Mouse (Mus musculus): ENCODE results near the gene Kremen2.
A peak's percentile ranks its signal among the peaks of the same experiment; 100 is the strongest.

The Kremen2 gene

DNA sequence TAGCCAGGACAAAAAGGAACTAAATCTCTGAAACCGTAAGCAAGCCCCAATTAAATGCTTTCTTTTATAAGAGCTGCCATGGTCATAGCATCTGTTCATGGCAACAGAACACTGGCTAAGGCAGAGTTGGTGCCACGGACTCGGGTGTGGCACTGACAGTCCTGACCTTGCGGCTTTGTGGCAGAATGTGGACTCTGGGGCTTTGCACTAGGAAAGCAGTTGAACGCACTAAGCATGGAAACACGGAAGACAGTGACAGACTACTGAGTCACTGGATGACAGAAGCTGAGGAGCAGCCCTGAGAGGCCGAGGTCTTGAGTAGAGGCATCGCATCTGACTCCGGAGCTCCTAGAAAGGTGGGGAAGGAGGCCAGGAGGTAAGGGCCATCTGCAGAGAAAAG, 11.9 kb upstream of the Kremen2 start:
- DNase-seq, result no peak

DNA sequence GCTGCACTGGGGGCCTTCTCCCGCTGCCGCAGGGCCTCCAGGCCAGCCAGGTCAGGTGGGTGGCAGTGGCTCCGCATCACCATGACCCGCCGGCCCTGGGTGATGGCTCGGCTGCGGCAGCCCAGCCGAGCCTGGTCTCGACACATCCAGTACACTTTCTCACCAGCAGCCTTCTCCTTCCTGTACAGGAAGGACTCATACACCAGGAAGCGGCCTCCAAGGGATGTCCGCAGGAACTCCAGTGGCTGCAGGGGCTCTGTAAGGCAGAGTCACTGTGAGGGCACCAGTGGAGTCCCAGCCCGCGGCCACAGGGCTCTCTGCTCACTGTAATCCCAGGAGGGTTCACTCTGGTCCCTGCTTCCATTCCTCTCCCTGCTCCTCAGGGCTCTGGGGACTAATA, 10.1 kb upstream of the Kremen2 start:
- no peak for DNase-seq

DNA sequence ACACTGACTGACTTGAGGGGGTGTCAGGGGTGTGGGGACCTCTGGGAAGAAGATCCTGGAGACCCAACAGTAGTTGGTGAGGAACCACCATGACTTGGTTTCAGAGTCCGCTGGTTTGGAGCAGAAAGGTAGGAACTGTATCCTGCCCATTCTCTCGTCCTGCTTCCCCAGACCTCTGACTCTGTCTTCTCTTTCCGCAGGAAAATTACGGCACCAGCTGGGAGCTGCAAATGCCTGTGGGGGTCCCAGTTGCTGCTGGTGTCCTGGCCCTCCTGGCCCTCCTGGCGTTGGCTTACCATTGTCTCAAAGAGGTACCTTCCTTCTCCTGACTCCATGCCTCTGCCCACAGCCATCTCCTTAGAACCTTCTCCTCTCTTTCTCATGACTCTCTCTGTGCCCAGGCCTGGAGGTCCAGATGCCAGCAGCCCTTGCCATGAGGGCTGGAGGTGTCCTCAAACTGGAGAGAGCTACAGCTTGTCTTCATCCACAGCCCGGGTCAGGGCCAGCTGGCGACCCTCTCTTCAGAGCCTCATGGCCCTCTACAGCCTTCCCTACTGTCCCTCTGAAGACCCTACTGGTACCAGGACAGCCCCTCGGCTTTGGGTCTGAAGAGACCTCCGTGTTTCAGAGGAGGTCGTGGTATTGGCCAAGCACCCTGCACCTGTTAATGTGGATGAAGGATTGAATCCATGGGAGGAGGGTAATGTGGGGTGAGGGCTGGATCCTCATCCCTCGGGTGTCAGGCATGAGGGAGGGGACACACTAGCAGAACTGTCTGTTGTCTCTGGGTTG, 4.0 kb upstream of the Kremen2 start:
- no peak for DNase-seq

DNA sequence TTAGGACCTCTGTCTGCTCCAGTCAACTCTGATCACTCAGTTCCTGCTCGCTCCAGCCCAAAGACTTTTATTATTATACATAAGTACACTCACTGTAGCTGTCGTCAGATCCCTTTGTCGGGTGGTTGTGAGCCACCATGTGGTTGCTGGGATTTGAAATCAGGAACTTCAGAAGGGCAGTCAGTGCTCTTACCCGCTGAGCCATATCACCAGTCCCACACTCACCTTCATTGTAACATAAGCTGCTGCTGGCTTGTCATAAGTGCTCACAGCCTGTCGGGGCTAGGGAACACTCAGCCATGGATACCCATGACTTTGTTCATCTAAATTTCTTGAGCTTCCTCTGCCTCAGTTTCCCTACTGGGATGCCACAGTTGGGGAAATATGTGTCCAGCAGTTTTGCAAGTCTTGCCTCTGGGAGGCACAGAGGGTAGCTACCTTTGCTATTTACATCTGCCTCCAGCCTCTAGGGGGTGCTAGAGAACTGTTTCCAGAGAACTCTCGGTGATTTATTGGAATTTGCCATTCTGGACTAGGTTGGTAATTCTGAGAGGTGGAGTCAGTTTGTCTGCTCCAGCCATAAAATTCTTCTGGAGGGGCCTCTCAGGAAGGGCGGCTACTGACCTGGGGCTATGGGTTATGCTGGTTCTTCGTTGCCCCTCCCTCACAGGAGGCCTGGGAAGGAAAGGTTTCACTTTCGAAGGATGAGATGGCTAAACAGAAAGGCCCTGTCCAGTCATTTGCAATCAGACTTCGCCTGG, 3.2 kb upstream of the Kremen2 start:
- peak; percentile 71 for DNase-seq

DNA sequence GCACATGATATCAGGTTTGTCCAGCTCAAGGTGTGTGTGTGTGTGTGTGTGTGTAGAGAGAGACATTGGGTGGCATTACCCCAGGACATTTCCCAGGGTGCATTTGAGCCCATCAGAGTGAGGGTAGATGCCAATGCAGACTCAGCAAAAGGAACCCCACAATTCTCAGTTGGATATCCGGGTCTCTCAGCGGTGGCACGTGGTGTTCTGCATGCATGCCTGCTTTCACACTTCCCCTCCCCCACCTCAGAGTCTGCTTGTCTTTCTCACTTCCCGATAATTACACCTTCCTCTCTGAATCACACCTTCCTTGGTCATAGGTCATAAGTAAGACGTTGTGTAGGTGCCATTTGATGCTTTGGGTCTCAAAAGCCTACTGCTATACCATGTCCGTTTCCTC, 2.4 kb upstream of the Kremen2 start:
- no peak for DNase-seq

DNA sequence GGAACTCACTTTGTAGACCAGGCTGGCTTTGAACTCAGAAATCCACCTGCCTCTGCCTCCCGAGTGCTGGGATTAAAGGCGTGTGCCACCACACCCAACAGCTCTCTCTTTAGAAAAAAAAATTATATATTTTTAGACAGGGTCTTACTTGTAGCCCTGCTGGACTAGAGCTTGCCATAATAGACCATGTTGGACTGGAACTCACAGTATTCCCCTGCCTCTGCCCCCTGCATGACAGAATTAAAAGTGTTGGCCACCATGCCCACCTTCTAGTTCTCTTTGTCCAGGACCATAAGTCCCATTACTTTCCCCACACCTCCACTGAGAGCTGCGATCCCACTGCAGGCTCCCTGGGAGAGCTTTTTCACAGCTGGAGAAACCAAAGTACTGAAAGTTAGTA, 1.8 kb upstream of the Kremen2 start:
- DNase-seq, result no peak

DNA sequence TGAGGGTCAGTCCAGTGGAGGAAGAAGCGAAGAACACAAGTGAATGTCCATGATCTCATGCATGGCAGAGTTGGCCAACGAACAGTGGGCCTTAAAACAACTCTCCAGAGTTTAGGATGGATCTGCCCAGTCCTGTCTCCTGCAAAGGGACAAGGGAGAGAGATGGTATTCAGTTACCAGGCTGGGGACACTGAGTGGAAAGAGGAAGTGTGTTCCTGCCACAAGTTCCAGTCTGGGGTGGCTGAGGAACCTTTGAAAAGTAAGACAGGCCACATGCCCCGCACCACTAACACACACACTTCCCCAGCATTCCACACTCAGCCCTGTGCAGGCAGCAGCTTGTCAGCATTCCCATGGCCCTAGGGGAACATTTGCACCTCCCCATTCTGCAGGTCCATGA, 1.1 kb upstream of the Kremen2 start:
- DNase-seq, result no peak

DNA sequence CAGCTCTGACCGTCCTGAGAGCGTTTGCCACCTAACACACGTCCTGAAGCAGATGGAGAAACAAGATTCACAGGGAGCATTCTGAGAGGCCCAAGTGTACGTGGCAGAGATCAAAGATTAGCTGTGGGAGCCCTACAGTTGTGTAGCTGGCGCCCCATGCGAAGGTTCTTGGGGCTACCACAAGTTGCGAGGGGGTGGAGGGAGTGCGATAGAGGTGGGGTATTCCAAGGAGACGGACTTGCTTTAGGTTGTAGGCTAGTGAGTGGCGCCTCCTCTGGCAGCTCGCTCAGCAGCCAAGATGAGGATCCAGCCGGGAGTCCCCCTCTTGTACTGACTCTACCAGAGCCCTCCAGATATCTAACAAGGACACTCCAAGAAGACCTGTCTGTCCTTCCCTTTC, 678 bp upstream of the Kremen2 start:
- peak; percentile 60 for DNase-seq

DNA sequence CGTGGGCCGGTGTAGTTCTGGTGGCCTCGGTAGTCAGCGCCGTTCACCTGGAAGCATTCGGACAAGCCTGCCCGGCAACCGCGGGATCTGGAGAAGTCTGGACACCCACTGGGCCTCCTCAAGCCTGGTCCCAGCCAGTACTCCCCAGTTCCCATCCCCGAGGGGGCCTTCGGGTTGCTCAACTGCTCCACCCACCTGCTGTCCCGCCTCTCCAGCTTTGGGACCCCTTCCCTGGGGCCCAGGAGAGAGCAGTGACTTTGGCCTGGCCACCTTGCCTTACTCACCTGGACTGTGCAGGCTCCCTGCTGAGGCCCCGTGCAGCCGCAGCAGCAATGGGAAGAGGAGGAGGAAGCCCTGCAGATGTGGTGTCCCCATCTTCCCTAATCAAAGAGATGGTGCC, 982 bp downstream of the Kremen2 start:
- DNase-seq, result no peak

DNA sequence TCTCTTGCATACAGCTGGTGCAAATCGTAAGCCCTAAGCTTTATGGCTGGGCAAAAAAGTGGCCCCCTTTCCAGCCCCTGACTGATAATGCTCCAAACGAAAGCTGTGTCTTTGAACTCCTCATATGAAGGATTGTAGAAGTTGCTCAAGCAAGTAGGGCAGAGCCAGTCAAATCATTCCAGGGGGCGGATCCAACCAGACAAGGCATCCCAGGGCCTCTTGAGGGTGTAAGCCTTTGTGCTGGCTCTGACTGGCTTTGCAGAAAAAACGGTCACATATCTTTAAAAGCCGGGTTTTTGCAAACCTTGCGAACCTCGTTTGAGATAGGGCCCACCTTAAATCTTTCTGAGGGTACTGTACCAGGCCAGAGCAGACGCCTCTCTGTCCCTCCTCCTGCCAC, 1.6 kb downstream of the Kremen2 start:
- no peak for DNase-seq

DNA sequence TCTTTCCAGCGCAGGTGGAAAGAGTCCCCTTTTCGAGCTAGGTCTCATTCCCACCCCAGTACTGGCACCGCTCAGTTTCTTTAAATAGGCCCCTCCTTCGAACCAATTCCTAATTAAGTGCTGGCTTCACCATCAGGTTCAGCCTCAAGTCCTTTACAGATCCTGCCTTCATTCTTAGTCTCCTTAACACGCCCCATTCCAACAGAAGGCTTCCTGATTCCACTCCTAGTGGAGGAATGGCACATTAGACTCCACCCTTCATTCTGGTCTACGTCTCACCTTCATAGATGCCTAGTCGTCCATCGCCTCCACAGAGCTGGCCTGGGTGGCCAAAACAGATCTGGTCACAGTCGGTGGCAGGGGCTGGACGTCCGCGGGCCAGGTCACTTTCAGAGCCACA, 2.7 kb downstream of the Kremen2 start:
- DNase-seq, result no peak

DNA sequence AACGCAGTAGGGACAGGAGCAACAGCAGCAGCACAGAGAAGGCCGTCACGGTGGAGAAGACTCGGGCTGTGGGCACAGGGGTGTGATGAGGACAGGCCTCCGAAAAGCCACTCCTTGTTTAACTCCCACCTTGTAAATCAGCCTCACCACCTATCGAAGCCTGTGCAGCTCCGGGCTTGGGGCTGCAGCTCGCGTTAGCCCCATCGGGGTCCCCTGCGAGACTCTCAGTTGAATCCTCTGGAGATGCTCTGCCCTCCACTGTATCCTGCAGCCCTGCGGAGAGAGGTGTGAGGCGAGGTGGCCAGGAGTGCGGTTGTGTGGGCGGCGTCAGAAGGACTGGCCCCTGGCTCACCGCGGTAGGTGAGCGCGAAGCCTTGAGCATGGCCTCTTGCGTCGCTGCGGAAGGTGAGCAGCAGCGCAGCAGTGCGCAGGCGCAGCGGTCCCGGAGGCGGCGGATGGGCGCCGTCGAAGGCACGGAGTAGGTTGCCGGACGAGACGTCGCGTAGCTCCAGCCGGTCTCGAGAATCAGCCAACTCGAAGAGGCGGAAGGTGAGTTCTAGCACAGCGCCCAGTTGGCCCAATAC, 3.3 kb downstream of the Kremen2 start:
- DNase-seq, result peak; percentile 79

DNA sequence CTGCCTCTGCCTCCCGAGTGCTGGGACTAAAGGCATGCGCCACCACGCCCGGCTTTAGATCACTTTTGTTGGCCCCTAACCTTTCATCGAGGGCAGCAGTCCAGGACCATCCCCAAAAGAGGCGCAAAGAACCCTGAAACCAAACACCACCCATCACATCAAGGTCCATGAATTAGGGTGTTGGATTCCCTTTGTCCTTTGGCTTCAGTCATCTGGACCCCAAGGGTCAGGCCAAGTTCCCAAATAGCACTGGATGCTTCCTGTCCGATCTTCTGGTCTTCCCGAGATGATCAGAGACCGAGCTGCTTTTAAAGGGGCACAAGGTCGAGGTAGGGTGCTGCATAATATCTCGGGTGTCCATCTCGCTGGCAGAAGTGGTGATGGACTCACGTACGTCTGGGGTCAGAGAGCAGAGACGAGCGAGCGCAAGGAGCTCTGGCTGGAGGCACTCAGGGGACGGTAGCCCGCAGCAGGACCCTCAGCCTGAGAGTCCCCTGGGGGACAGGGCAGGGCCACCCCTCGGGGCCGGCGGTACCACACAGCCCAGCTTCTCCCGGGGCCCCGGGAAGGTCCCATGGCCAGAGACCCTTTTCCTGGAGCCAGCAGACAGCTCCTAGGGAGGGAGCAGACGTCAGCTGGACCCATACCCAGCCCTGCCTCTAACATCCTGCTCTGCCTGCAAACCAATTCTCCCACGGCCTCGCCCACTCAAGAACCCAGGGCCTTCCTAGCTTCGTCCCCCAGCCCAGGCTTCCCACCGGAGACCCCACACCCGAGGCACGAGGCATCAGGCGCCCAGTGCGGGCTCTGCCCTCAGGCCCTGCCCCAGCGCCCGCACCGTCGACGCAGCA, 4.0 kb downstream of the Kremen2 start:
- peak; percentile 31 for DNase-seq

DNA sequence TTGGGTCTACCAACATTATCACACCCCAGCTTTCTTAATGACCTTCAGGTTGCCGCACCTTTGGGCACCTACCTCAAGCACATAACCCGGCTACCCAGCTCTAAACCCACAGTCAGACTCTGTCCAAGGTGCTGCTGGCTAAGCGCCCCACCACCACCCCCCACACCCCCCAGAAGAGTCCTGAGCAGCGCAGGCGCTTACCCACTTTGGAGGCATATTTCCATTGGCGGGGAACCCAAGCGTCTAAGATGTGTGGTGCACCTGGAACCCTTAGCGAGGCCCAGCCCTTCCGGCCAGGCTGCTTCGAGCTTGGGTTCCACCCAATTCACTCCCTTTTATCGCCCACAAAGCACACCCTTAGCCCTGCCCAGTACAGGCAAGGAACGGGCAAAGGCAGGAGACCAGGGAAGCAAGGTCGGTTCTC, 5.0 kb downstream of the Kremen2 start, which contains the start of gene Paqr4:
TSS of gene Paqr4 (minus strand) at position 270 of the 424 bp plus-strand sequence.
- peak; percentile 45 for DNase-seq

DNA sequence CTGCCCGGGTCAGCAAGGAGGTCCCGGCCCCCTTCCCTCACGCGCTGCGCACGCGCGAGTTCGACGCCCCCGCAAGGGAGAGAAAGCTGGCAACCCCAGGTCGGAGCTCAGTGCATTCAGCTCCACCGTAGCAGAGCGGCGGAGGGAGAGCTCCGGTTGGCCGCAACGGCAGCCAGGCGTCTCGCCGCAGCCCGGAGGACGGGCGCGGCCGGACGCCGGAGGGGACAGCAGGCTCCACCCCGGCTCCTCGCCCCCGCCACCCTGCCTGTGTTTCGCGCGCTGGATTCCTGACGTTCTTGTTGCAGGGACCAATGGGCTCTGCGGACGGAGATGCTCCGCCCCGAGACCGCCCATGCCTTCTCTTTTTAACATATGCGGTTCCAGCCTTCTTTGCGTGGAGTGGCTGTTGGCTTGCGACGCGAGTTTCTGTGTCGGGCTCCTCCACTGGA, 5.5 kb downstream of the Kremen2 start:
- DNase-seq, result peak; percentile 78

DNA sequence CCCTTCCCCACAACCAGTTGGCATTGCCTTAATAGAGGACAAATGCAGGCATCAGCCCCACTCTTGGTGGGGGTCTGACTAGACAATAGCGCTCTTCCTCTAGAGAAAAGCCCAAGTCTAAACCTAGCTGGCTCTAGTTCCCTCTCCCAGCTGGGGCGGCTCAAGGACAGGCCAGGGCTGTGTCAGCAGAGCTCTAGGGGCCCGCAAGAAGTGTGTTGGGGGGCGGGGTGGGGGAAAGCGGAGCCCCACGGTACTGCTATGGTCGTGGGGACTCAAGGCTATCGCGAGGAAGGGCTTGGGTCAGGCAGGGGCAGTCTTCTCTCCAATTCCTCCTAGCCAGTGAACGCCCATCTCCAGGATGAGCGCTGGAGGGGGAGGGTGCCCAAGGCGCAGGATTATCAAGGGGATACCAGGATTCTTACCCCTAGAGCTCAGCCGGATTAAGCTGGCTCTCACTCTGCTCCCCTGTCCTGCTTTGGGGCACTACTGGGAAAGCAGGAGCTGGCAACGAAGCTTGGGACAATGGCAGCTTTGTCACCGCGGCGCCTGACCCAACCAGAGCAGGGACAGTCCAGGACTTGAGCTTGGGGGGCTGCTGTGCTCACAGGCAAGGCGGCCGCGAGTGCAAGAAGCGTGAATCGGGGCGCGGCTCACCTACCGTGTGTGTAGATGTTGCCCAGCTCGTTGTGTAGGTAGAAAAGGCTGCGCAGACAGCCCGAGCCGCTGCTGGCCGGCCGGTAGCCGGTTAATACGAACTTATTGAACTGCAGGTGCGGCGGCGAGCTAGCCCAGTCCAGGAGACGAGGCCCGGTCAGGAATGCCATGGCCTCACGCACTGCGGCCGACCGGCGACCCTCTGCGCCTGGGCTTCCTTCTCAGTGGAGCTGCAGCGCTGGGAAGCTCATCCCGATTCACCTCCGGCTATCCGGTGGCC, 6.2 kb downstream of the Kremen2 start:
- DNase-seq, result peak; percentile 49

DNA sequence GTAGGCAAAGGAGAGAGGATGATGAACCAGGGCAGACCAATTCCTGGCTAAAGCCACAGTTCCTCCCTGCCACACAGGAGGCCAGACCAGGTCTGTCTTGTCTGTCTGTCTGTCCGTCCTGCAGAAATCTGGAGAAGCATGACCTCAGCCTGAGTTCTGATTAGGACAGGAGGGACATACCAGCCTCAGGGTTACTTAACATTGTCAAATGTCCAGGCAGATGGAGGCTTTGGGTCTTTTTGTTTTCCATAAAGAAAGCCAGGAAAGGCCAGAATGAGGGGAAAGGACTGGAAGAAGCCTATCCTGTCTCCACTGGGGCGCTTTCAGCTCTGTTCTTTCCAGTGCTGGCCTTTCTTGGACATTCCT, 6.8 kb downstream of the Kremen2 start:
- DNase-seq, result no peak

DNA sequence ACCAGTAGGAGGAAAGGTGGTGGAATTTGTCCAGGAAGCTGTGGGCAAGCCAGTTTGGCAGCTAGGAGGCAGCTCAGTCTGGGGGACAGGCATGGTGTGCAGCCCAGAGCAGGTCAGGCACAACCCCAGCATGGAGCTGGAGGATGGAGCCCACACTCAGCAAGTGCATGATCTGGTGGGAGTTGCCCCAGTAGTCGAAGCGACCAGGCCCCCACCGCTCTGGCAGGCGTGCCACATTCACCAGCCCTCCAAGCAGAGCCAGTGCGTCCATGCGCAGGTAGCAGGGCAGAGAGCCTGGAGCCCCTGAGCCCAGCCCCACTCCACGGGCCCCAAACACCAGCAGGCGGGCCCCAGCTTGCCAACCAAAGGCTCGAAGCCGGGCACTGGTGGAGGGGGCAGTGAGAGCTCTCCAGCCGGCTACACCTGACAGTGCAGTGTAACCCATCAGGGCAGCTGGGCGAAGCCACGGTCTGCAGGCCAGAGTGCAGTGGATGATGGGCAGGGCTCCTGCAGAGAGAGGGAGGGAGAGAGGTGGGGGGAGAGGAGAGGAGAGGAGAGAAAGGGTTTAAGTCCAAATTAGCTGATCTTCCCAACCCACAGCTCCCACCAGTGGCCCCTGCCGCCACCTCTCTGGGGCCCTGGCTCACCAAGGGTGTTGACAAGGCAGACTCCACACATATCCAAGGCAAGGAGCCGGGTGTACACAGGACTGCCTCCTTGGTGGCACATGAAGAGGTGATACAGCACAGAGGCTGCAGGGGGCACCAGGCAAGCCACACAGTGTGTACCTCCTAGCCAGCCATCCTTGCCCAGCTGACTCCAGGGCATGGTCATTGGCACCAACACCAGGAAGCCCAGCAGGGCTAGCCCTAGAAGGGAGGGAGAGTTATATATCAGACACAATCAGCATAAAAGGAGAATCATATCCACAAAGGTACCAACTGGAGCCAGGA, 7.9 kb downstream of the Kremen2 start:
- DNase-seq, result peak; percentile 47

DNA sequence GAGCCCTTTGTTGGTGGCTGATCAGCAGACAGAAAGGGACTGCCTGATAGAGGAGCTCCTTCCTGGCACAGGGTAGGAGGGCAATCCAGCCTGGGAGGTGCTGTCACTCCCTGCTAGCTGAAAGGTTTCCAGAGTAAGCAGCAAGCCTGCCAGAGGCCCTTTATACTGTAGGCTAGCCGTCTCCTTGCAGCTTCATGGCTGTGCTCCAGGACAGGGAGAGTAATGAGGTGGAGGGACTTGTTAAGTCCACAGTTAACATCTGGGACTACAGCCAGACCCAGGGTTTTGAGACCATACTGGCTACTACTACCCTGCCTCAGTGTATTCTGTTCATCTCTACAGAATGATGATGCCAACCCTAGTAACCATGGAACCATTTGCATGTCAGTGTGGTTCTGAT, 11.3 kb downstream of the Kremen2 start:
- DNase-seq, result no peak

DNA sequence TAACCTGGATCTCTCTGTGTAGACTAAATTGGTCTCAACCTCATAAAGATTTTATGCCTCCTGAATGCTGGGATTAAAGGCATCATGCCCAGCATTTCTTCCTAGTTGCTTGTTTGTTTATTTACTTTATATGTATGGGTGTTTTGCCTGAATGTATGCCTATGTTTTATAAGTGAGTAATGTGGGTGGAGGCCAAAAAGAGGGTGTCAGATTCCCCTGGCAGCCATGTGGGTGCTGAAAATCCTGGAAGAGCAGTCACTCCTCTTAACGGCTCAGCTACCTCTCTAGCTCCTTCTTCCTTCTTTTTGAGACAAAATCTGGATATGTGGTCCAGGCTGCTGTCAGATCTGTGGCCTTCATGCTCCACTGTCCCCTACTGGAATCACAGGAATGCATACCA, 15.2 kb downstream of the Kremen2 start:
- DNase-seq, result no peak

DNA sequence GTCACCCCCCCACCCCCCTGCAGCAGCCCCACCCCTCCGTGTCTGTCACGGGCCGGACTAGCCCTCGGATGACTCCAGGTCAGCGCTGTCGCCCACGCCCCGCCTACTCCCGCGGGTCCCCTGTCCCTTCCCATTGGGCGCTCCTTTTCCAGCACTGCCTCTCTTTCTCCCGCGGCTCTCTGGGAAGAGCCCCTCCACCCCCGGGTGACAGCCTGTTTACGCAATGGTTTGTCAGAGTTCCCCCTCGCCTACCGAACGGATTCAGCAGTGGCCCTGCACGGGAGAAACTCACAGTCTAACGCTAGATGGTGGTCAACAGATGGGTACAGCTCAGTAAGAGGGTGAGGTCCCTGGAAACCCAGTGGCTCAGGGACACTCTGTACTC, 18.9 kb downstream of the Kremen2 start:
- no peak for DNase-seq

All from thymus, postnatal 4 days (tissue).